Mouse (Mus musculus) urinary bladder, adult 18-20 months (tissue): ENCODE measurements at regions not wholly inside any gene's neighbourhood (a gene's known extent, or its start where the extent isn't known, plus 50 kb on each side); places are given as distances from the start of the nearest gene placed in this dataset.

Experiments
- DNase-seq, 2 experiments: peaks; one replicate each; pipeline ENCODE4 v3.0.0; 2022; ENCODE audit warnings: low spot score in 2 of 2, mixed read lengths in 2 of 2

GRCm38 (mm10) chr2:57424879-57425278 is 187.4 kb downstream of the Gpd2 start:
- DNase-seq = no peak

GRCm38 (mm10) chr2:57425439-57425838 is 188.0 kb downstream of the Gpd2 start:
- DNase-seq = no peak

GRCm38 (mm10) chr2:57450996-57451770 is 213.7 kb downstream of the Gpd2 start:
- no peak for DNase-seq

GRCm38 (mm10) chr2:57453896-57454679 is 216.7 kb downstream of the Gpd2 start:
- peak; percentile 1 to 38 for DNase-seq

GRCm38 (mm10) chr2:57459901-57460300 is 222.5 kb downstream of the Gpd2 start:
- DNase-seq = no peak

GRCm38 (mm10) chr2:57473873-57474272 is 236.4 kb downstream of the Gpd2 start:
- DNase-seq = no peak

GRCm38 (mm10) chr2:57492116-57492515 is 254.7 kb downstream of the Gpd2 start:
- DNase-seq = no peak

GRCm38 (mm10) chr2:57492914-57493621 is 255.6 kb downstream of the Gpd2 start:
- DNase-seq = no peak

GRCm38 (mm10) chr2:57496315-57496954 is 259.0 kb downstream of the Gpd2 start:
- no peak for DNase-seq

- DNase-seq = no peak
Measured at GRCm38 (mm10) chr2:57497933-57498332, 260.5 kb downstream of the Gpd2 start.

- no peak for DNase-seq
Measured at GRCm38 (mm10) chr2:57504678-57505077, 267.2 kb downstream of the Gpd2 start.

- DNase-seq = no peak
Measured at GRCm38 (mm10) chr2:57522465-57522864, 285.0 kb downstream of the Gpd2 start.

GRCm38 (mm10) chr2:57522983-57523382 is 285.5 kb downstream of the Gpd2 start:
- DNase-seq = no peak

GRCm38 (mm10) chr2:57527966-57528365 is 290.5 kb downstream of the Gpd2 start:
- no peak for DNase-seq

- no peak for DNase-seq
Measured at GRCm38 (mm10) chr2:57539842-57540241, 302.4 kb downstream of the Gpd2 start.

GRCm38 (mm10) chr2:57565258-57565657 is 327.8 kb downstream of the Gpd2 start:
- no peak for DNase-seq

- no peak for DNase-seq
Measured at GRCm38 (mm10) chr2:57566103-57566502, 328.7 kb downstream of the Gpd2 start.

GRCm38 (mm10) chr2:57567183-57567582 is 329.7 kb downstream of the Gpd2 start:
- DNase-seq = no peak

- DNase-seq = no peak
Measured at GRCm38 (mm10) chr2:57587065-57587464, 349.6 kb downstream of the Gpd2 start.

GRCm38 (mm10) chr2:57593558-57593957 is 356.1 kb downstream of the Gpd2 start:
- DNase-seq = no peak

GRCm38 (mm10) chr2:57597694-57598358 is 360.4 kb downstream of the Gpd2 start:
- no peak for DNase-seq
